Mouse (Mus musculus) embryo, embryonic 11.5 days (tissue): Measurements from ENCODE around the gene Aoc1.

ENCODE experiments used
- DNase-seq: peaks from one replicate; pipeline ENCODE4 v3.0.0-alpha.2; 2012; ENCODE audit warnings: low read depth, low spot score

Aoc1 gene

DNA sequence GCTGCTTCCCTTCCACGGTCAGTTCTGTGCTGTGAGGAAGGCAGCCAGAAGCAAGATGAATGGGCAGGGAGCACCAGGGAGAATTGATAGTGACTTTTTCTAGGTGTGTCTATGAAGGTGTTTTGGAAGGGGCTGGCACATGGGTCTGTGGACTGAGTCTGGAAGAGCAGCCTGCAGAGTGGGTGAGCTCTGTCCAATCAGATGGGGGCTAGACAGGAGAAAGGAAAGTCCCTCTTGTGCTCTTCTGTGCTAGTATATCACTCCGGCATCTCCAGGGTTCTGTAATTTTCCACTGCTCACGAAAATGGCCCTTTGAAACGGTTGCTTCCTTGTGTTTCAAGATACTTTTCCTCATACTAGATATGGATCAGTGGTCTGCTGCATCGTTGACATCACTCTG, at the start of gene Aoc1:
Gene Aoc1, plus strand, starts transcription at position 301 of the 400 bp plus-strand sequence.
- no peak for DNase-seq

DNA sequence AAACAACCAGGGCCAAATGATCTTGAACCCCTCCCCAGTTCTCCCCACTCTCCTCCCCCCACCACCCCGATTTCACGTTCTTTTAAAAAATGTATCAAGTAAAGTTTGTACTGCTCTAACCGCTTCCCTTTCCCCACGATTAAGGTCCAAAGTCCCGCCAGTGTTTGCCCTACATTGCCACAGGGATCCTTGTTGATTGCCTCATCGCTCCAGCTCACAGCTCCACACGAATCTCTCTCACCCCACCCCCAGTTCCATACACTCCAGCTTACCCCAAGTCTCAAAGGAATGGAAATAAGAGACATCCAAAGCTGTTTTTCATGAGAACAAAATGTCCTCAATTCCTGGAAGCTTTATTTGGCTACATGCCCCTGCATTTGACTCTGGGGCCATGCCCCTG, 47.7 kb upstream of the Aoc1 start:
- no peak for DNase-seq

DNA sequence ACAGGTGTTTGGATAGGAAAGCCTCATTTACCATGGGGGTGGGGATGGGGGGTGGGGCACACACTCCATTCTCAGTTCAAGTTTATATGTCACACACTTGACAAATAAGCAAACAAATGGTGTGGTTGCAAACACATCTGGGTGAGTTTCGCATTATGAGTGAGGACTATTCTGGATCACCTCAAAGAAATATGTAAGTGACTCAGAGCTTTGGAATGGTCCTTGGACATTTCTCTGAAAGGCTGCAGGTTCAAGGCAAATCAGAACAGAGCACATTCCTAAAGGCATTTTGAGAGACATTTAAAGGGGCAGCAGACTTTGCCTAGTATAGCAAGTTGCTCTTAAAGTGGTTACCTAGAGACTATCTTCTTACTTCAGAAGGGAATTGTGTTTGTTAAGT, 43.7 kb upstream of the Aoc1 start:
- no peak for DNase-seq

DNA sequence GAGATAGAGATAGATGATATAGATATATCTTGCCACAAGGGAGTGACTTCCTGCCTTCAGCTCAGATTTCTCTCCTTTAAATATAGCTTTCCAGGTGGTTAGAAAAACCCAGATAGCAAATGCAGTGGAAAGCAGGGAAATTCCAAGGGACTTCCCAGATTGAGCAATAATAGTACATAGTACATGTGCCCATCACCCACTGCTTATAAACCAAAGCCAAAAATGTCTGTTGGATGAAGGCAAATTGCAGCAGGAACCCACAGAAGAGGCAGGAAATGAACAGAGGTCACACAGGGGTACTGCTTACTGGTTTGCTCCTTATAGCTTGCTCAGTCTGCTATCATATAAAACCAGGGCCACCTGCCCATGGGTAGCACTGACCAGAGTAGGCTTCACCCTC, 43.0 kb upstream of the Aoc1 start:
- DNase-seq, result no peak

DNA sequence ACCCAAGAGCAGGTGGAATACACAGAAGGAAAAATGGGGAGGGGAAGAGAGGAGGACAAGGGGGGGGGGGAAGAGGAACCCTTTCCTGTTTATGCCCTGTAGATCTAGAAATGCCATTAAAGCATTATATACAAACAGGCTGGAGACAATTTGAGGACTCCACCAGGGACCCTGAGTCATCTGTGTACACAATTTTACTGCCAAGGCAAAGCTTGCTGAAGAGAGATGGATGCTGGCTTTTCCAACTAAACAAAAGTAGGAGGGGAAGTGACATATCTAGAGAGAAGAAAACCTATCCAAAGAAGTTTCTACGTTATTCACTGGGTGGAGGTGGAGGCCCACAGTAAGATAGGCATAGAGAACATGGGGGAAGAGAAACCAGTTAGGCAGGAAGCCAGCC, 42.5 kb upstream of the Aoc1 start:
- DNase-seq, result no peak

DNA sequence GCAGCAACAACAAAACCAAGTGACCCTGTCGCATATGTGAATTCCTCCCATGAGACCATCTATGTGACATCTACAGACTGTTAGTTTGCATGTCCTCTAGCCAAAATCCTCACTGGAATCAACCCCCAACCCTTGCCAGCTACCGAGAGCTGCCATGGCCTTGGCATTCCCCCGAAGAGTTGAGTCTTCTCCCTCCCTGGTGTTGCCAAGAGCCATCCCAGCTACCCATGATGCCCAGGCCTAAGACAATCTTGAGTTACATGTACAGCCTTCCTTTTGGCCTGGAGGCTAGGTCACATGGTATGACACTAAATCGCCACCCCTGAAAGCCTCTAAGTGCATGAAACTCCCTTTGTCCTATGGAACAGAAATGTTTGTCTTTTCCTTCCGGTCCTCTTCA, 41.6 kb upstream of the Aoc1 start:
- no peak for DNase-seq

DNA sequence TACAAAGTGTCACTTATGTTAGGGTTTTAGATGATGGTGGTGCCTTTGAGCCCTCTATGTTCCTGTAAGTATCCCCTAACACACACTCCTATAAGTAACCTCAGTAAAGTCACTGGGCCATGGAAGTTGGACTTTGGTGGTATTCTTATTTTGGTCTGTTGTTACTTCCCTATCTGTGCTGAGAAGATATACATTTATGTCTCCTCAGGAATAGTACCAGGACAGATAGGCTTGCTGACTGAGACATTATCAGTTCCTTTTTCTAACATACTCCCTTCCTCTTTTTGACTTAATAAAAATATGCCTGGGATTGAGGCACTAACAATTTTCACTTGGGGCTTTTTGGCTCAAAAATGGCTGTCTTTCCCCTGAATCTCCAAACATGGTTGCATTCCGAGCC, 40.3 kb upstream of the Aoc1 start:
- DNase-seq, result no peak

DNA sequence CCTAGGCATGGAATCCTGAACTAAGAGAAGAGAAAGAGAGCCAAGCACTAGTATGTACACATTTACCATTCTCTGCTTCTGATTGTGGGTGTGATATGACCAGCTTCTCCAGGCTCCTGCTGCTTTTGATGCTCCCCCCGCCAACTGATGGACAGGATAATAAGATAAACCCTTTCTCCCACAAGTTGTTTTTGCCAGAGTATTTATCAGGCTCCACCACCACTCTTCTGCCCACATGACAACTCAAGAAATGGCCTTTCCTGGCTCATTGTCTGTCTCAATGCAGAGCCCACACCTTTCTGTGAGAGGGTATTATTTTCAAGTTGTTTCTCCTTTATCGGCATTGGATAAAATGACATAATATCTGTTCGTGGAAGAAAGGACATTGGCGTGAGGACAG, 39.2 kb upstream of the Aoc1 start:
- DNase-seq, result no peak

DNA sequence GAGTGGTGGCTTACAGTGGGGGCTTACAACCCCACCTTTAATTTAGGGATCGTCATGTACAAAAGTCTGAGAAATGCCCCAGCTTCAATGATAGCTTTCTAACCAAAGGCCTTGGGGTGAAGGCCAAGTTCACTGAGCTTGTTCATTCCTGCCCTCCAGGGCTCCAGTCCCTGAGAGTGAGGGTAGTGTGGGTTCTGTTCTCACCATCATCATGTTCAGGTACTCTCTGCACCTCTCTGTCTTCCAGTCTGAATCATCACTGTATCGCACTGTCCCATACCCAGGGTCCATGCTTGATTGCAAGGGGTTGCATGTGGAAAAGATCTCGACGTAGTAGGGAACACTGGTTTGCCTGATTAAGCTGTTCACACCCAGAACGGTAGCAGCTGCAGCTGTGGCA, 37.5 kb upstream of the Aoc1 start:
- no peak for DNase-seq

DNA sequence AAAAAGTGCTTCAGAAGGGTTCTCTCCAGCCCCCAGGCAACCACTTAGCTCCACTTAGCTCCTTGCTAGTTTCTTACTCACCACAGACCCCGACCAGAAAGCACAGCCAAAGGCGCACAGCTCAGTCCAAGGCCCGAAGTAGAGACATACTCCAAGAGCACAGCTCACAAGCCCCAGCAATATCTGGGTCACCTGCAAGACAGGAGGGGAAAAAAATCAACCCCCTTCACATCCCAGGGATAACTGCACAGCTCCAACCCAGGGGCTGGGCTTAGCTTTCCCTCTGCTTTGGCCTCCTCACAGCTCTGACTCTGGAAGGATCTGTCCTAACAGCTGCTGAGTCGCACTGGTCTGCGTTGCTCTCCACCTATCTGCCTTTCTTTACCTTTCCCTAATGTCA, 36.5 kb upstream of the Aoc1 start:
- no peak for DNase-seq

DNA sequence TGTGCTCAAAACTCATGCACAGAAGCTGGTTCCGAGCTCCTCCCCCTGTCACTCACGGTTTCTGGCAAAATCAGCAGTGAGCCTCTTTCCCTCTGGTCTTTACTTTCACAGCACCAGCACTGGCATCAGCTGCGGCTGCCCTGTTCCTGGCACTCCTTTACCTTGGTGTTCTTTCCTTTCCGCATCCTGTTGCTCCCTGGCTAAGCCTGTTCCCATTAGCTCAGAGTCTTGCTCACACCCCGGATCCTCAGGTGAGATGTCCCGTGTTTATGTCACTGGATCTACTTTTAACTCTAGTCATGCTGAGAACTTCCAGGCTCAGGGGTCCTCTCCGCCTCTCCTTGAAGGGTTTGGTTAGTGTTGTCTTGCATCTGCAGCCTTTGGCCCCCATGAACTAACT, 35.2 kb upstream of the Aoc1 start:
- DNase-seq, result no peak

DNA sequence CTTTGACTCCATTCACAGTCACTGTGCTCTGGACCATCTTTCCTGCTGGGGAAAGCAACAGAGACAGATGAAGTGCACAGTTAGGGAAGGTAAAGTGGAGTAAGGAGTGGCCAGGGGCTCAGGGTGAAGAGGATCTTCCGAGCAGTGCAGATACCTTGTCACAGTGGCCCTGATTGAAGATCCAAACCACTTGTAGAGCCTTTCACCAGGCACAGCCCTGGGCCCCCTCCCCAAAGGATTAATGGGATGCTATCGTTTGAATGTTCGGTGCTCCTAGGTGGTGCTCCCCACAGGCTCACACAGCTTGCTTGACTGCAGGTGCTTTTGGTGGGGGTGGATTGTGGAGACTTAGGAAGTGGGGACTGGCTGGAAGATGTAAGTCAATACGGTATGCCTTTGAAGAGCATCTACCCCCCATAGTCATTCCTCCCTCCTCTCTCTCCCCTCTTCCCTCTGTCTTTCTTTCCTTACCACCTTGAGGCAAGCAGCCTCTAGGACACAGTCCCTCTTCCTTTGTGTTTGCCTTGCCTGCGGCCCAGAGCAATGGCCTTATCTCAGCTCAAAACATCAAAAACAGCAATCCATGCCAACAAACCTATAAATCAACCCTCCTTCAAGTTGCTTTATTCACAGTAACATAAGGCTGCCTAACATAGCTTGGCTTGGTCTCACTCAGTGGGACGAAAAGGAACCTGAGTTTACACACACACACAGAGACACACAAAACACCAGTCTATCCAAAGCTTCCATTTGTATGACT, 34.2 kb upstream of the Aoc1 start:
- DNase-seq, result no peak

DNA sequence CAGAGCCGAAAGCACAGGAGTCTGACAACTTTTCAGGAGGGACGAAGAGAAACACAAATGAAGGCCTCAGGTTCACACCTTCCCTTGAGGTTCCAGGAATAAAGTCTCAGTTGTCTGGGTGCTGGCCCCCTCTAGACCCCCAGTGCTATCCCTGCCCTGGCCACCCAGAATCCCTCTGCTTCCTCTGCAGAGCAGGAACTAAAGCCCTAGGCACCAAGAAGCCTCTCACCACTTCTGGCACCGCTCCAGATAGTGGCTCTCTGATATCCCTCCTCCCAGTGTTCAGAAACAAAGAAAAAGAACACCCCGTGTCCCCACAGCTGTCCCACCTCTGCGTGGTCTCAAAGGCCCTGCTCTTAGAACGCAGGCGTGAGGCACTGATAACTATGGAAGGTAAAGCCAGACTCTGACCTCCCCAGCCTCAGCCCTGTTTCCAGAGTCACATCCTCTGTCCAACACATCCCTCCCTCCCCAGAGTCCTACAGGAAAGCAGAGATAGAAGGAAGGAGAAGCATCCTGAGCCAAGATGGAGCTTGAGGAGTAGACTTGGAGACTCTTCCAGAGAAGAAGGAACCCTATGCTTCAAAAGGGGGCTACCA, 32.2 kb upstream of the Aoc1 start, which contains the start of gene Tmem176a:
Gene Tmem176a, plus strand, starts transcription at position 549 of the 599 bp plus-strand sequence.
- DNase-seq, result no peak

DNA sequence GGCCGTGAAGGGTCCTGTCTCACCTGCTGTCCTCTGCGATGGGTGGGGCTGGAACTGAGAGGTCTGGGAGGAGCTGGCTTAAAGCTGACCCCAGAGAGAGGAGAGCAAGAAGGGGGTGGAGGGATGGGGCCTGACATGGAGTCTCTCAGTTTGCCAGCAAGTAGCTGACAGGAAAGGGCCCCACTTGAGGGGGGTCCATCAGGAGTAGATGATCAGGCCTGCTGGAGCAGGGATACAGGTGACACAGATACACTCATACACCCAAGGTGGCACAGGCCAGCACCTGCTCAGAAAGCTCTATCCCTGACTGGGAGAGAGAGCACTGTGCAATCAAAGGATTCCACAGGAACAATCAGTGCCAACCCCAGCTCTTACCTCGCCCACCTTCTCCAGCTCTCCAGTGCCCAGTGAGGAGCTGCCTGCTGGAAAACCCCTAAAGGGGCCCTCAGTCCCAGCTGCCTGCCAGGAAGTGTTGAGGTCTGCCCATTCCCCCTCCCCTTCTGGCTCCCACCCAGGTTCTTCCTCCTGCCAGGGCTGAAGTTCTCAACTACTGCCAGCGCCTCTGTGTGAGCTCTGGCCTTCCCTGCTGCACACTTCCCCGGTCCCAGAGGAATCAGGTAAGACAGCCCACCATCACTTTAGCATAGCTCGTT, 31.6 kb upstream of the Aoc1 start, which contains the start of gene Tmem176b:
Gene Tmem176b, minus strand, starts transcription at position 524 of the 653 bp plus-strand sequence.
- DNase-seq, result peak; percentile 58

DNA sequence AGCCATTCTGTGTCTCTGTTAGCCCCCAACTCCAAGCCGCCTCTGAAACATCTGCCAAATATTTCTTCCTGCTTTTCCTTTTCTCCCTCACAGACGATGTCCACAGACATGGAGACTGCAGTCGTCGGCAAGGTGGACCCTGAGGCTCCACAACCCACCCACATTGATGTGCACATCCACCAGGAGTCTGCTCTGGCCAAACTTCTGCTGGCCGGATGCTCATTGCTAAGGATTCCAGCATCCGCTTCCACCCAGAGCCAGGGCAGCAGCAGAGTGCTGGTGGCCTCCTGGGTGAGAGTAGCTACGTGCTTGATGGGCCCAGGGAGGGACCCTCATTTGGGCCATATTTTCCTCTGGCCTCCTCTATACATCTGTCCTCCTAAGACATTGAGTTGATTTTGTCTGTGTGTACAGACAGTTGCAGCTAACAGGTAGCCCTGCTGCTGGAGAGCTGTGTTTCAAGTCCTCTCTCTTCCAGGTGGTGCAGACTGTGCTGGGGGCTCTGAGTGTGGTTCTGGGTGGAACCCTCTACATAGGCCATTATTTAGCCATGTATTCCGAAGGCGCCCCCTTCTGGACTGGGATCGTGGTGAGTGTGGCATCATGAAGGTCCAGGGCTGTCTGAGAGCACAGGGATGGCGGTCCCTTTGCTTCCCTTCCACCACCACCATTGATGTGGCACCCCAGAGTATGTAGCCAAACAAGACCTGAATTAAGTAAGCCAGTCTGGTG, 30.4 kb upstream of the Aoc1 start:
- DNase-seq, result no peak

DNA sequence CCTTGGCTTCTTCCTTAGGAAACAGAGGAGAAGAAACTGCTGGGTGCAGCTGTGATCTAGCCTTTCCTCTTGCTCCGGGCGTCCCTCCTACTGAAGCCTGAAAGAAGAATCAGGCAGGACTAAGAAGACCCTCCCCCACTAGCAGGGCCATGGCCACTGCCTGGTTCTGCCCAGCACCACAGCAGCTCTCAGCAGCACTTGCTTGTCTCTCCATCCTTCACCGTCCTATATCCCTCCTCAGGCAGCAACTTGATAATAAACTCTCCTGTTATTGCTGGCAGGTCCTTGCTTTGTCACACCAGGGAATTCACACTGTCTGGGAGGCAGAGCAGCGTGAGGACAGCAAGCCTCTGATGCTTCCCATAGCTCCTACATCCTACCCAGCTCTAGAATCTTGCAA, 27.6 kb upstream of the Aoc1 start:
- no peak for DNase-seq

DNA sequence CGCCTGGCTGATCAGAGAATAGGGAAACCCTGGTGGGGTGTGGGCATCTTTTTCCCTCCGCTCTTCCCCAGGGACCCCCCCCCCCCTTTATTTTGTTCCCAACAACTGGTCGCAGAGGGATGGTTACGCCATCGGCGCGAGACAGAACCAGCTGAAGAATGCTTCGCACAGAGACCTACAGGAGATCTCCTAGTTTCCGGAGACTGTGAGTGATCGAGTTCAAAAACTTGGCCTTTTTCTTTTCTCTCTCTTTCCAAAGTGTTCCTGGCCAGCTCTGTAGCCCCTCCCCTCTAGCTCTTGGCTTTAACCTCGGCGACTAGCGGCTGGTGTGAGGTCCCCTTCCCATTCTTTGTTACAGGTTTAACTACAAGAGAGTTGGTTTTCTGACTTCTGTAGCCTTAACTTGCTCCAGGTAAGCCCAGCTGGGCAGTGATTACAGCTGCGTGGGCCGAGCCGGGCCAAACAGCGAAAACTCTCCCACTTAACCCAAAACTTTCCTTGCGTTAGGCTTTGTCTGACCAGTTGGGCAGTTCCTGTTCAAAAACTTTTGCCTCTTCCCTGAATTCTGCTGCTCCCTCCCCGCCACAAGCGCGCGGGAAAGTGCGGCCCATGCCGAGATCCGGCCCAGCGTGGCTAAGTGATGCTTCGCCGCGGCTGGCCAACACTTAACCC, 20.7 kb upstream of the Aoc1 start:
- DNase-seq, result no peak

DNA sequence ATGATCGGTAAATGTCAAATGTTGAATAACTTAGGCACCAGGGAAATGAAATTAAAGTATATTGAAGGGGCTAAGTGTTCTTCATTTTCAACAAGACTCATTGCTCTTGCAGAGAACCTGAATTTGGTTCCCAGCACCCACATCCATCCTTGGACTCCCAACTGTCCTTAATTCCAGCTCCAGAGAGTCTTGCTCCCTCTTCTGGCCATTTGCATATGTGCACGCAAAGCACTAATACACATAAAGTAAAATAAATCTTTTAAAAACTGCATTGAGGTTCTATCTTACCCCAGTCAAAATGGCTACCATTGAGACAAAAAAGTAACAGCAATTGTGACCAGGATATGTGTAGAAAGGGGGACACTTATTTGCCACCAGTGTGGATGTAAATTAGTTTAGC, 18.5 kb upstream of the Aoc1 start:
- no peak for DNase-seq

DNA sequence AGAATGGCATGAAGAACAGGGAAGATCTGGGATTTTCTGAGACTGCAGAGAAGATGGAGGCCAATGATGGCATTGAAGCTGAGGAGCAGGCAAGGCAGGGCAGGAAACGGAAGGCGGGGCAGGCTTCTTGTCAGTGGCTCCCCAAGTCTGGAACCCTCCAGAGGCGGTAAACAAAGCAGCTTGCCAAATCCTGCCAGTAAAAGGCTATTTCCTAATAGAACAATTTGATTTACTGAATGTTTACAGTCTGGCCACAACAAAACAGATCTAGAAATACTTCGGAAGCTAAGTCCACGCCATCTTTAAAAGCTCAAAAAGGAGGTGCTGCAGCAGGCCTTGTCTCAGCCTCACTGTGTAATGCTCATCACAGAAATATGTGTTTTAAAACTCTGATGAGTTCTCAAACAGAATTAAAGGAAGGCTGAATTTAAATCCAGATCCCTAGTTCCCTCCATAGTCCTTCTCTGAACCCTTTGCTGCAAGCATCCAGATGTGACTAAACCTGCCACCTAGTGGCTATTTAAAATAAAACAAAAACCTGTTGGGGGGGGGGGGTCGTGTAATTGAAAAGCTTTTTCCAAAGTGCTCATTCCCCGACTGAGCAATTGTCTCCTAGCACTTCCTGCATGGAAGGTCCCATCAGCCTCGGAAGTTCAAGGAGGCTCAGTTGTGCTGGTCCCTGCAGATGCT, 14.9 kb upstream of the Aoc1 start:
- no peak for DNase-seq

DNA sequence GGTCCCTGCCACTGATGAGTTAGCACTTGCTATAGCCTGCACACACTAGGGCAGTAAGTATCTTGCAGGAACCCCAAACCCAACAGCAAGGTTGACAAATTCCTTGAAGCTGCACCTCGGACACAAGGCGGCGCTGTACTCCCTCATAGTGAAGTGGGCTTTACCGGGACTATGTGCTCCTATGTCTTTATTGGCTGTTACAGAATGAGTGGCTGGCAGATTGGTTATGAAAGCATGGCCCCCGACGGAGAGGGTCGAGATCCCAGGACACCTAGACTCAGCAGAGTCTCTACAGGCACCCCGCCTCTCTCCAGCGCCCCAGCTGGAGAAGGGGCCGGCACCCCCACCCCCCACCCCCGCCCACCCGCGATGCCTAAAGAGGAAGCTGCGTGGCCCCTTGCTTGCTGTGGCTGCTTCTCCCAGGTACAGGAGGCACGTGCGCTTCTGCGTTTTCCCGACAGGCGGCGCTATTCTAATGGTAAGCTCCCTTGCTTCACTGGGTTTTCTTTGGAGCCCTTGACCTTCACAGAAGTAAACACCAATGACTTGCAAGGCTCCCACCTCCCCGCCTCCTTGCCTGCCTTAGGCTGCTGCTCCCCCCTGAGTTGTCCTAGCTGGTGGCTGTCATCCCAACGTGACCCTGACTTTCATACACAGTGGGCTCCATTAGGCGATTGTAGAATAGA, 12.4 kb upstream of the Aoc1 start:
- DNase-seq, result no peak

DNA sequence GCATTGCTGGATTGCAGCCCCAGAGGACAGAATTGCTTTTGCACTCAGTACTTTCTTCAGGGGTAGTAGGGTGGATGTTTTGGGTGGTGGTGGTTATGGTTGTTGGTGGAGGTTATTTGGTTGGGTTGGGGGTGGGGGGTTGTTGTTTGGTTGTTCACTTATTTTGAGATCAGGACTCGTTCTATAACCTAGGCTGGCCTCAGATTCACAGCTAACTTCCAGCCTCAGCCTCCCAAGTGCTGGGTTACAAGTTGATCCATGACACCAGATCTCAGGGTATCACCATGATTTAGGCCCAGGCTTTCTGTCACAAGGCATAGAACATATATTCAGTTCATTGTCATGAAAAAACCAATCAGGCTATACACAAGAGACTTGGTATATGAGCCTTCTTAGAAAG, 11.8 kb upstream of the Aoc1 start:
- no peak for DNase-seq
